Mouse (Mus musculus) erythroblast, embryonic 14.5 days (primary cell): Measurements from ENCODE around the gene Bmpr2.

ENCODE experiments used
- GATA1 ChIP-seq: IDR thresholded peaks from 2 replicates; pipeline ENCODE4 v1.6.1; 2012; ENCODE audit warnings: low read length, inconsistent platforms, mixed read lengths
- TAL1 ChIP-seq: IDR thresholded peaks from 3 replicates; pipeline ENCODE4 v1.6.1; 2012; ENCODE audit warnings: low read length, inconsistent platforms, mixed read lengths

DNA sequence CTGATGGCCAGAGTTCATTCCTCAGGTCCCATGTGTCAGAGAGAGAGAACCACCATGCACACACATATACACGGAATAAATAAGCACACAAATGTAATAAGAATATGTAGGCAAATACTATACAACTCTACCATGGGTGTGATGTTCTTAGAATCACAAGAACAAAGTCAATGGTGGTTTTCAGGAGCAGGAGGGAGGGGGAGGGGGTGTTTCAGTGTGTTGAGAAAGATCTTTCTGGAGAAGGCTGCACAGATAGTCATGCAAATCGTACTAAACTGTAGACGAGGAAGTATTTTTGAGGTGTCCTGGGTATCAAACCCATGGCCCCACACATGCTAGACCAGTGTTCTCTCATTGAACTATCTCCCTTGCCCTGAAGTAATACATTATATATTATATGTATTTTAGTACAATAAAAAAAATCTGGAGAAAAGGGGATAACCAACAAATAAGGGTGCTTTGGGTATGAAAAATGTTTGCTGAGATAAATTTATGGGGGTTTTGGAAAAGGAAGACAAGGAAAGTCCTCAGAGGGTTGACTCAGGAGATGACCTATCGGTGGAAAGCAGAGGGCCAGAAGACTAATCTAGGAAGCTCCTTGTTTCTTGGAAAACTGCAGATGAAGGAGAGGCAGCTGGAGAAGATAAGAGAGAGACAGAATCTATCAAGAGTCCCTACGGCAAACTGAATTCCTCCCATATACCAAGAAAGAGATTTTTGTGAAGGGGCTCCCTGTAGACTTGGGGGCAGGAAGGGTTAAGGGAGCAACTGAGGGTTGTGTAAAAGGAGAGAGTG, 138.1 kb downstream of the Bmpr2 start:
- TF ChIP-seq TAL1 = no peak
- TF ChIP-seq GATA1 = no peak
